Mouse (Mus musculus) lung, embryonic 15.5 days (tissue): ENCODE measurements at regions not wholly inside any gene's neighbourhood (a gene's known extent, or its start where the extent isn't known, plus 50 kb on each side); places are given as distances from the start of the nearest gene placed in this dataset.

ENCODE experiments used
- ATAC-seq: fragments of 200-750 bp; cut with Nextera tagmentation; 2 replicates; pipeline ENCODE4 v1.8.0; 2017; ENCODE audit warnings: moderate number of reproducible peaks, borderline replicate concordance; ENCODE audit not compliant: low FRiP score, low TSS enrichment; ENCODE audit errors: extremely low read depth
- H3K27ac ChIP-seq: fragments of 300-500 bp; sonication (generic); 2 replicates; pipeline ENCODE4 v1.5.1; 2015; ENCODE audit warnings: moderate library complexity, mild to moderate bottlenecking, inconsistent platforms
- H3K27me3 ChIP-seq: fragments of 300-500 bp; sonication (generic); 2 replicates; pipeline ENCODE4 v1.6.1; 2015; ENCODE audit warnings: inconsistent platforms
- H3K36me3 ChIP-seq: fragments of 300-500 bp; sonication (generic); 2 replicates; pipeline ENCODE4 v1.6.1; 2015; ENCODE audit warnings: inconsistent platforms
- H3K4me1 ChIP-seq: fragments of 300-500 bp; sonication (generic); 2 replicates; pipeline ENCODE4 v1.6.1; 2015; ENCODE audit warnings: inconsistent platforms
- H3K4me2 ChIP-seq: fragments of 300-500 bp; sonication (generic); 2 replicates; pipeline ENCODE4 v1.6.1; 2015; ENCODE audit warnings: inconsistent platforms, mild to moderate bottlenecking, moderate library complexity
- H3K4me3 ChIP-seq: fragments of 300-500 bp; sonication (generic); 2 replicates; pipeline ENCODE4 v1.5.1; 2015; ENCODE audit warnings: mild to moderate bottlenecking, inconsistent platforms
- H3K9ac ChIP-seq: fragments of 300-500 bp; sonication (generic); 2 replicates; pipeline ENCODE4 v1.6.1; 2015; ENCODE audit warnings: inconsistent platforms
- H3K9me3 ChIP-seq: fragments of 300-500 bp; sonication (generic); 2 replicates; pipeline ENCODE4 v1.6.1; 2016; ENCODE audit warnings: inconsistent platforms
- WGBS: fragments of 180-500 bp; shearing (Covaris S2); methylation state at CpG from one replicate; pipeline ENCODE4 v1.1.7; 2015; 5-methylcytosine and 5-hydroxymethylcytosine counted together

GRCm38 (mm10) chr11:84592715-84593339 is 67.5 kb upstream of the Lhx1 start:
- Histone ChIP-seq H3K36me3 (no peaks in the 10 kb centered on the region), H3K4me3 (no peak overlapping the region), H3K9me3 (no peaks in the 10 kb centered on the region), H3K9ac (no peak overlapping the region), H3K27me3 (no peaks in the 10 kb centered on the region), H3K4me2 (no peak overlapping the region), H3K27ac (no peak overlapping the region), H3K4me1 (no peaks in the 10 kb centered on the region)
- ATAC-seq, result no peak
- 19% methylated on average over 6 of the region's 6 CpGs for WGBS

- no peaks in the 10 kb centered on the region for H3K27me3 ChIP-seq
- no peak overlapping the region for H3K9ac ChIP-seq
- no peaks in the 10 kb centered on the region for H3K4me1 ChIP-seq
- no peaks in the 10 kb centered on the region for H3K36me3 ChIP-seq
- H3K4me3 ChIP-seq, result no peak overlapping the region
- no peak overlapping the region for H3K27ac ChIP-seq
- 38% methylated on average over 14 of the region's 14 CpGs for WGBS
- ATAC-seq, result no peak
- no peak overlapping the region for H3K4me2 ChIP-seq
- H3K9me3 ChIP-seq, result no peaks in the 10 kb centered on the region
Measured at GRCm38 (mm10) chr11:84587107-84587506, 61.8 kb upstream of the Lhx1 start.

GRCm38 (mm10) chr11:84585626-84586025 is 60.3 kb upstream of the Lhx1 start:
- no peak overlapping the region for H3K4me2 ChIP-seq
- no peak overlapping the region for H3K9ac ChIP-seq
- H3K36me3 ChIP-seq, result no peaks in the 10 kb centered on the region
- no peaks in the 10 kb centered on the region for H3K9me3 ChIP-seq
- H3K4me3 ChIP-seq, result no peak overlapping the region
- ATAC-seq, result no peak
- 27% methylated on average over 3 of the region's 3 CpGs for WGBS
- H3K4me1 ChIP-seq, result no peaks in the 10 kb centered on the region
- no peaks in the 10 kb centered on the region for H3K27me3 ChIP-seq
- no peak overlapping the region for H3K27ac ChIP-seq

- Histone ChIP-seq H3K36me3 (no peaks in the 10 kb centered on the region), H3K9ac (no peak overlapping the region), H3K27me3 (no peaks in the 10 kb centered on the region), H3K4me1 (no peaks in the 10 kb centered on the region), H3K4me2 (no peak overlapping the region), H3K27ac (no peak overlapping the region), H3K4me3 (no peak overlapping the region), H3K9me3 (no peaks in the 10 kb centered on the region)
- no peak for ATAC-seq
- 65% methylated on average over 17 of the region's 17 CpGs for WGBS
Measured at GRCm38 (mm10) chr11:84578805-84579541, 53.6 kb upstream of the Lhx1 start.
